Mouse (Mus musculus): ENCODE data around the gene Top3a. TPM values are rescaled to one million over a fixed set of nuclear protein-coding genes. Genes with fewer than 3 reads are reported as not detected.

Top3a gene
- polyA plus RNA-seq, 1 experiment from 2014 or later: 10.6 TPM

- Histone ChIP-seq H3K27me3 (no peaks in the 10 kb centered on the region), H3K4me2 (replicated peaks) (no peak overlapping the region), H3K27ac (no peak overlapping the region), H3K36me3 (no peaks in the 10 kb centered on the region), H3K9me3 (no peaks in the 10 kb centered on the region), H3K4me1 (replicated peaks) (peaks cover 19% of the 10 kb centered on the region), H3K9ac (replicated peaks) (no peak overlapping the region), H3K4me3 (replicated peaks) (no peak overlapping the region)
- ATAC-seq: no peak
- WGBS: 66% methylated on average over 1 of the region's 1 CpGs
Measured at GRCm38 (mm10) chr11:60696165-60696564, 81.0 kb downstream of the Top3a start.

Small RNA genes lying within 50 kb of the gene (microRNA-seq; reads per million reads assigned to microRNA genes)
- gene Mir5100: 0.62 reads per million

Other genes with a start within 250 kb of the Top3a start
- gene Alkbh5, start 241.0 kb downstream of the Top3a start, polyA plus RNA-seq (2015; fragmentation: Nextera tagmentation; extraction: Ambion mirVana): 27.2 and 31.0 TPM in 2 replicates
- 75.1 and 87.4 TPM in 2 replicates for gene Llgl1, start 77.6 kb downstream of the Top3a start, polyA plus RNA-seq (2015; fragmentation: Nextera tagmentation; extraction: Ambion mirVana)
- gene Flii, start 50.1 kb downstream of the Top3a start, polyA plus RNA-seq (2015; fragmentation: Nextera tagmentation; extraction: Ambion mirVana): 67.5 and 72.5 TPM in 2 replicates
- 18.4 and 18.6 TPM in 2 replicates for gene Mief2, start 49.0 kb downstream of the Top3a start, polyA plus RNA-seq (2015; fragmentation: Nextera tagmentation; extraction: Ambion mirVana)
- 7.0 and 7.5 TPM in 2 replicates for gene Smcr8, start 159 bp upstream of the Top3a start, polyA plus RNA-seq (2015; fragmentation: Nextera tagmentation; extraction: Ambion mirVana)
- gene Shmt1, start 34.4 kb upstream of the Top3a start, polyA plus RNA-seq (2015; fragmentation: Nextera tagmentation; extraction: Ambion mirVana): 15.5 and 16.2 TPM in 2 replicates
- gene Dhrs7b, start 53.3 kb upstream of the Top3a start, polyA plus RNA-seq (2015; fragmentation: Nextera tagmentation; extraction: Ambion mirVana): 28.2 and 28.4 TPM in 2 replicates
- gene Tmem11, start 101.9 kb upstream of the Top3a start, polyA plus RNA-seq (2015; fragmentation: Nextera tagmentation; extraction: Ambion mirVana): 55.1 and 57.4 TPM in 2 replicates
- 30.0 and 31.8 TPM in 2 replicates for gene Natd1, start 137.4 kb upstream of the Top3a start, polyA plus RNA-seq (2015; fragmentation: Nextera tagmentation; extraction: Ambion mirVana)
- gene Map2k3, start 154.7 kb upstream of the Top3a start, polyA plus RNA-seq (2015; fragmentation: Nextera tagmentation; extraction: Ambion mirVana): 28.2 and 29.8 TPM in 2 replicates
- gene Kcnj12, start 245.2 kb upstream of the Top3a start, polyA plus RNA-seq (2015; fragmentation: Nextera tagmentation; extraction: Ambion mirVana): 0.64 and 1.4 TPM in 2 replicates